Mouse (Mus musculus): ENCODE measurements at regions not wholly inside any gene's neighbourhood (a gene's known extent, or its start where the extent isn't known, plus 50 kb on each side); places are given as distances from the start of the nearest gene placed in this dataset.
"Not testable (repeated sequence)": the region's sequence is repeated elsewhere in the genome, so short reads cannot be mapped to it uniquely, and the experiment has no call there.

- Histone ChIP-seq H3K4me1 (ENCODE audit: control insufficient read depth, insufficient read depth, low read length) (no peaks in the 10 kb centered on the region), H3K36me3 (ENCODE audit: control insufficient read depth, insufficient read depth, low read length) (no peaks in the 10 kb centered on the region), H3K9ac (replicated peaks; ENCODE audit: low read depth, low read length) (no peak overlapping the region), H3K27me3 (ENCODE audit: control insufficient read depth, insufficient read depth, low read length) (no peaks in the 10 kb centered on the region), H3K4me3 (ENCODE audit: low read depth, low read length) (no peak overlapping the region), H3K9me3 (ENCODE audit: control insufficient read depth, low read length) (no peaks in the 10 kb centered on the region), H3K27ac (ENCODE audit: low read depth, low read length) (no peak overlapping the region), H3K4me2 (ENCODE audit: low read depth, low read length) (no peak overlapping the region)
- no peak for ATAC-seq (ENCODE audit: low read depth)
Measured at GRCm38 (mm10) chr1:94969543-94969942, 343.9 kb upstream of the Fam174a start.

DNA sequence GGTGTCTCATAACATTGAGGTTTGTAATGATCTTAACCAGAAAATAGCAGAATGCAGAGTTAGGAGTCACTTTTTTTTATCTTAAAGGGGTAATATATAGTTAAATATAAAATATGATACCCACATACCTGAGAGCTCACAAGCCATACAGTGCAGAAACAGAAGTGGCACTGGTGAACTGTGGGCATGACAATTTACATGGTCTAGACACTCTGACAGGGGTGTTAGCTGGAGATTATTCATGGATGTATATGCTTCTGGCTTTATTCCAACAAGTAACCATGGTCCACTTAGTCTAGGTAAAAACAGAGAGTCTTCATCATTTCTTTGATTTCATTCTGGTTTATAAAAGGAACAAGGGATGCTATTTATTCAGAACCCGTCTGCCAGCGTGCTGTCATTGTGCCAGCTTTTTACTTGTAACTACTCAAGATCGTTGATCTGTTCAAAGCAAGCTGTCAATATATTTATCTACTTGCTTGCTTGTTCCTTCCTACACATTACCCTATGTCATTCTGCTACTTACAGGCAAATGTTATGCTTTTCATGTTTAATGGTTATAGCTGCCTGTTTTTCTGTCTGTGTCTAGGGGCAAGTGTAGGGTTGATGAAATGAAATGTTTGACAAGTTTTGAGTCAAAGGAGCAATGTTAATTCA is 343.2 kb upstream of the Fam174a start:
- no peak overlapping the region for H3K9ac ChIP-seq (replicated peaks; ENCODE audit: low read depth, low read length)
- no peak for ATAC-seq (ENCODE audit: low read depth)
- H3K36me3 ChIP-seq (ENCODE audit: control insufficient read depth, insufficient read depth, low read length), result no peaks in the 10 kb centered on the region
- no peak overlapping the region for H3K4me2 ChIP-seq (ENCODE audit: low read depth, low read length)
- 76% methylated on average over 3 of the region's 3 CpGs for WGBS
- no peaks in the 10 kb centered on the region for H3K9me3 ChIP-seq (ENCODE audit: control insufficient read depth, low read length)
- no peak overlapping the region for H3K4me3 ChIP-seq (ENCODE audit: low read depth, low read length)
- no peak overlapping the region for H3K27ac ChIP-seq (ENCODE audit: low read depth, low read length)
- H3K27me3 ChIP-seq (ENCODE audit: control insufficient read depth, insufficient read depth, low read length), result no peaks in the 10 kb centered on the region
- no peaks in the 10 kb centered on the region for H3K4me1 ChIP-seq (ENCODE audit: control insufficient read depth, insufficient read depth, low read length)

GRCm38 (mm10) chr1:94993338-94993737 is 320.1 kb upstream of the Fam174a start:
- 51% methylated on average over 1 of the region's 1 CpGs for WGBS
- no peaks in the 10 kb centered on the region for H3K9me3 ChIP-seq (ENCODE audit: control insufficient read depth, low read length)
- ATAC-seq (ENCODE audit: low read depth), result no peak
- H3K9ac ChIP-seq (replicated peaks; ENCODE audit: low read depth, low read length), result no peak overlapping the region
- H3K4me2 ChIP-seq (ENCODE audit: low read depth, low read length), result no peak overlapping the region
- H3K36me3 ChIP-seq (ENCODE audit: control insufficient read depth, insufficient read depth, low read length), result no peaks in the 10 kb centered on the region
- no peak overlapping the region for H3K4me3 ChIP-seq (ENCODE audit: low read depth, low read length)
- no peaks in the 10 kb centered on the region for H3K27me3 ChIP-seq (ENCODE audit: control insufficient read depth, insufficient read depth, low read length)
- no peak overlapping the region for H3K27ac ChIP-seq (ENCODE audit: low read depth, low read length)
- no peaks in the 10 kb centered on the region for H3K4me1 ChIP-seq (ENCODE audit: control insufficient read depth, insufficient read depth, low read length)

GRCm38 (mm10) chr1:95003900-95004299 is 309.5 kb upstream of the Fam174a start:
- no peaks in the 10 kb centered on the region for H3K4me1 ChIP-seq (ENCODE audit: control insufficient read depth, insufficient read depth, low read length)
- H3K36me3 ChIP-seq (ENCODE audit: control insufficient read depth, insufficient read depth, low read length), result no peaks in the 10 kb centered on the region
- H3K4me2 ChIP-seq (ENCODE audit: low read depth, low read length), result no peak overlapping the region
- WGBS, result 90% methylated on average over 4 of the region's 4 CpGs
- no peak overlapping the region for H3K4me3 ChIP-seq (ENCODE audit: low read depth, low read length)
- no peak for ATAC-seq (ENCODE audit: low read depth)
- no peaks in the 10 kb centered on the region for H3K9me3 ChIP-seq (ENCODE audit: control insufficient read depth, low read length)
- H3K27me3 ChIP-seq (ENCODE audit: control insufficient read depth, insufficient read depth, low read length), result no peaks in the 10 kb centered on the region
- no peak overlapping the region for H3K9ac ChIP-seq (replicated peaks; ENCODE audit: low read depth, low read length)
- H3K27ac ChIP-seq (ENCODE audit: low read depth, low read length), result no peak overlapping the region

DNA sequence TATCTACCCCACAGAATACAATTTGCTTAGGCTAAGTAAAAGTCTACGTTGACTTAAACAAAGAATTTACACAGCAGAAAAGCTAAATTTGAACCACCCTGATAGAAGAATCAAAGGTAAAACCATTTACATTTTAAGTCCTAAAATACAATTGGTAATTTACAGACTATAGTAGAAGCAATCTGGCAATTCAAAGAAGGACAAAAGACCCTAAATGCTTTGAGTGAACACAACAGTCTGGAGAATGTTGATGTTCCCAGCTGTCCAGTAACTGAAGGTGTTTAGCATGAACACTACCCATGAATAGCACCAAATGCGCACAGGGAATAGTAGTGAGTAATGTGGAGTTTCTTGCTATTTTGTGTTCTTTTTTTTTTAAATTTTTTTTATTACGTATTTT is 282.8 kb upstream of the Fam174a start:
- no peak for ATAC-seq (ENCODE audit: low read depth)
- H3K4me1 ChIP-seq (ENCODE audit: control insufficient read depth, insufficient read depth, low read length), result no peaks in the 10 kb centered on the region
- H3K9ac ChIP-seq (replicated peaks; ENCODE audit: low read depth, low read length), result no peak overlapping the region
- H3K9me3 ChIP-seq (ENCODE audit: control insufficient read depth, low read length), result no peaks in the 10 kb centered on the region; the same call in 1 of the 2 replicates
- no peaks in the 10 kb centered on the region for H3K36me3 ChIP-seq (ENCODE audit: control insufficient read depth, insufficient read depth, low read length)
- no peak overlapping the region for H3K4me3 ChIP-seq (ENCODE audit: low read depth, low read length)
- no peak overlapping the region for H3K4me2 ChIP-seq (ENCODE audit: low read depth, low read length)
- H3K27me3 ChIP-seq (ENCODE audit: control insufficient read depth, insufficient read depth, low read length), result no peaks in the 10 kb centered on the region
- WGBS, result 74% methylated on average over 3 of the region's 3 CpGs
- H3K27ac ChIP-seq (ENCODE audit: low read depth, low read length), result no peak overlapping the region

DNA sequence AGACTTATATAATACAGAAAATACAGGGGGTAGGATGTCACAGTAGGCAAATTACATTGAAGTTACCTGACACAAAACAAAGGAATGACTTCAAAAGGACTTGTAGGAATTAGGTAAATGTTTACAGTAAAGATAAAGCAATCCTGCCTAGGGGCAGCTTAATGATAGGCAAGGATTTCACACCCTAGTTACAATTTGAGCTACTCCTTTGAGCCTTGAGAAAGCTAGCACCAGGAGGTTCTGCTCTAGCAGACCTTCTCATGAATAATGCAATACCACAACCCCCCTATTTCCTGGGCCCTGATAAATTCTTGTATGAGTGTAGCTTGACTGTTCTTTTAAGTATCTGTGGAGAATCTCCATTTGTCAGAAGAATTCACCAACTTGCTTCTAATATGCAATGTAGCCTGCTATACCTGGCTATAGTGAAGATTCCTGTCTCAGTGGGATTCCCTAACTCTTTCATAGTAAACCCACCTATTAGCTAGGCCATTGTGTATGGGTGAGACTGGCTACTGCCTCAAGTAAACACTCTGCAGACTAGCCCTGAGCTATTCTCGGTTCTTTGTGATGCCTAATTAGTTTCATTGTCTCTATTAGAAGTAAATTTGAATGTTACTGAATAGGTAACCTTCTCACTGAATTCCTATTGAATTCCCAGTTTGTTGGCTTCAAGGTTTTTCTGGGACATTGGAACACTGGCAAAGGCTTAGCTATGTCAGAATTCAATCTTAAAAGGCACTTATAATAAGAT is 279.6 kb upstream of the Fam174a start:
- ATAC-seq (ENCODE audit: low read depth); H3K4me2 ChIP-seq (ENCODE audit: low read depth, low read length); H3K4me1 ChIP-seq (ENCODE audit: control insufficient read depth, insufficient read depth, low read length); H3K9me3 ChIP-seq (ENCODE audit: control insufficient read depth, low read length); H3K36me3 ChIP-seq (ENCODE audit: control insufficient read depth, insufficient read depth, low read length); H3K9ac ChIP-seq (replicated peaks; ENCODE audit: low read depth, low read length); H3K27ac ChIP-seq (ENCODE audit: low read depth, low read length); H3K4me3 ChIP-seq (ENCODE audit: low read depth, low read length); H3K27me3 ChIP-seq (ENCODE audit: control insufficient read depth, insufficient read depth, low read length): not testable (repeated sequence)
- 12% methylated on average over 1 of the region's 1 CpGs for WGBS

DNA sequence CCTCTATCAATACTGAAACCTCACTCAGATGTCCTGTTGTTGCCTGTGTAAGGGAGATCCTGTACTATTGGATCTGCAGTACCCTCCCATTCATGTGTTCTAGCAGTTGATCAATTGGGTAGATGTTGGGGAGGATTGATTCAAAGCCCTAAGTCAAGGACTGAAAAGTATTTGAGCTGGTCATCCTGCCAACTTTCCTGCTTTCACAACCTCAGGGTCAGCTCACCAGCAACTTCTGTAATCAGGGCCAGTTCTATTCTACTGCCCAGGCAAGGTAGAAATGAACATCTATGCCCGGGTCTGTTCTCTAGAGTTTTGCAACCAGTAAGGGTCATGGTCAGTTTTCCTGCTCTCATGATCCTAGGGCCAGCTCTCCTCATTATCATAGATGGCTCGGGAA is 275.0 kb upstream of the Fam174a start:
- 96% methylated on average over 2 of the region's 2 CpGs for WGBS
- Histone ChIP-seq H3K4me2 (ENCODE audit: low read depth, low read length) (no peak overlapping the region), H3K9ac (replicated peaks; ENCODE audit: low read depth, low read length) (no peak overlapping the region), H3K27me3 (ENCODE audit: control insufficient read depth, insufficient read depth, low read length) (no peaks in the 10 kb centered on the region), H3K4me1 (ENCODE audit: control insufficient read depth, insufficient read depth, low read length) (no peaks in the 10 kb centered on the region), H3K9me3 (ENCODE audit: control insufficient read depth, low read length) (no peaks in the 10 kb centered on the region; the same call in 1 of the 2 replicates), H3K27ac (ENCODE audit: low read depth, low read length) (no peak overlapping the region), H3K36me3 (ENCODE audit: control insufficient read depth, insufficient read depth, low read length) (no peaks in the 10 kb centered on the region), H3K4me3 (ENCODE audit: low read depth, low read length) (no peak overlapping the region)
- ATAC-seq (ENCODE audit: low read depth), result no peak

- 77% methylated on average over 2 of the region's 2 CpGs for WGBS
- Histone ChIP-seq H3K27me3 (ENCODE audit: control insufficient read depth, insufficient read depth, low read length) (no peaks in the 10 kb centered on the region), H3K36me3 (ENCODE audit: control insufficient read depth, insufficient read depth, low read length) (no peaks in the 10 kb centered on the region), H3K4me3 (ENCODE audit: low read depth, low read length) (no peak overlapping the region), H3K4me1 (ENCODE audit: control insufficient read depth, insufficient read depth, low read length) (no peaks in the 10 kb centered on the region), H3K4me2 (ENCODE audit: low read depth, low read length) (no peak overlapping the region), H3K9me3 (ENCODE audit: control insufficient read depth, low read length) (no peaks in the 10 kb centered on the region; the same call in 1 of the 2 replicates), H3K27ac (ENCODE audit: low read depth, low read length) (no peak overlapping the region), H3K9ac (replicated peaks; ENCODE audit: low read depth, low read length) (no peak overlapping the region)
- no peak for ATAC-seq (ENCODE audit: low read depth)
Measured at GRCm38 (mm10) chr1:95040332-95040731, 273.1 kb upstream of the Fam174a start.

GRCm38 (mm10) chr1:95043355-95043754 is 270.1 kb upstream of the Fam174a start:
- no peaks in the 10 kb centered on the region for H3K27me3 ChIP-seq (ENCODE audit: control insufficient read depth, insufficient read depth, low read length)
- H3K9me3 ChIP-seq (ENCODE audit: control insufficient read depth, low read length), result no peaks in the 10 kb centered on the region; the same call in 1 of the 2 replicates
- ATAC-seq (ENCODE audit: low read depth), result no peak

More at GRCm38 (mm10) chr1:95043355-95043754, 270.1 kb upstream of the Fam174a start:
- Histone ChIP-seq H3K36me3 (ENCODE audit: control insufficient read depth, insufficient read depth, low read length) (no peaks in the 10 kb centered on the region), H3K27ac (ENCODE audit: low read depth, low read length) (no peak overlapping the region), H3K4me1 (ENCODE audit: control insufficient read depth, insufficient read depth, low read length) (no peaks in the 10 kb centered on the region), H3K4me3 (ENCODE audit: low read depth, low read length) (no peak overlapping the region), H3K4me2 (ENCODE audit: low read depth, low read length) (no peak overlapping the region), H3K9ac (replicated peaks; ENCODE audit: low read depth, low read length) (no peak overlapping the region)

Measured in neural tube, embryonic 14.5 days (tissue).